Mouse (Mus musculus): Measurements from ENCODE around the gene Tmod2. TPM values are rescaled to one million over a fixed set of nuclear protein-coding genes. Genes with fewer than 3 reads are reported as not detected.

The Tmod2 gene
- polyA plus RNA-seq, 1 experiment from 2014 or later, result 0.54 TPM

DNA sequence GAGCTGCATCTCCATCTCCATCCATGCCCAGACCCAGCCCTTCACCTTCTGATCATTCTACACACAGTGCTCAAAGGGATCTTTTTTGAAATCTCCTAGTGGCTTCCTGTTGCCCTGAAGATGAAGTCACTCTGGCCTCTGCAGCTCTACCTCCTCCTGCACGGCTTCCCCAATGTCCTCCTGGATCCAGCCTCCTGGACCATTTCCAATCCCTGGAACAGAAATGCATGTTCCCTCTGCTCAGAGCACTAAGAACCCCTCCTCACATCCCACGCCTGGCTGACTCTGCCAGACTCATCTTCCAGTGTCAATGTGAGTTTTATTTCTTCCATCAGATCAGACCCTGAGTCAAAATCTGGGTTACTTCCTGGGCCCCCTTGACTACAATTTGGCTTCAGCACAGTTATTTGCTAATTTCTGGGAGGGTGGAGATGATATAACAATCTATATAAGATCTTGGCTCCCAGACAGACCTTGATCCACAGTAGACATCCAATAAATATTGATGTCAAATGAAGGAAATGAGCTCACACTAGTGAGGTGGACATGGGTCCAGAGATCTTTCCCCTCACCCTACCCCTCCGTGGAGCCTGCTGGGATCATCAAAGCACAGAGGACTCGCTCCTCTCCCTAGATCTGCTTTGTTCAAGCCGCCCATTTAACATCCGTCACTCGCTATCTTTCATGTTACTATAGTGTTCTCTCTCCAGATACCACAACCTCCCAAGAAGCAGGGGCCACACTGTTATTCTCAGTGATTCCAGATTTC is 10.8 kb downstream of the Tmod2 start:
- no peak overlapping the region for H3K4me2 ChIP-seq
- WGBS (ENCODE audit: insufficient replicate concordance), result 52% methylated on average over 7 of the region's 7 CpGs
- no peak overlapping the region for H3K9ac ChIP-seq
- H3K36me3 ChIP-seq (replicated peaks), result no peaks in the 10 kb centered on the region
- H3K27me3 ChIP-seq, result 0 out of 2 replicates have a peak, but pooled peaks cover 3% of the 10 kb centered on the region
- no peak overlapping the region for H3K4me3 ChIP-seq (replicated peaks)
- H3K27ac ChIP-seq (replicated peaks), result no peak overlapping the region
- no peak for ATAC-seq (ENCODE audit: insufficient read depth)
- no peaks in the 10 kb centered on the region for H3K4me1 ChIP-seq (replicated peaks)
- no peaks in the 10 kb centered on the region for H3K9me3 ChIP-seq (replicated peaks)

DNA sequence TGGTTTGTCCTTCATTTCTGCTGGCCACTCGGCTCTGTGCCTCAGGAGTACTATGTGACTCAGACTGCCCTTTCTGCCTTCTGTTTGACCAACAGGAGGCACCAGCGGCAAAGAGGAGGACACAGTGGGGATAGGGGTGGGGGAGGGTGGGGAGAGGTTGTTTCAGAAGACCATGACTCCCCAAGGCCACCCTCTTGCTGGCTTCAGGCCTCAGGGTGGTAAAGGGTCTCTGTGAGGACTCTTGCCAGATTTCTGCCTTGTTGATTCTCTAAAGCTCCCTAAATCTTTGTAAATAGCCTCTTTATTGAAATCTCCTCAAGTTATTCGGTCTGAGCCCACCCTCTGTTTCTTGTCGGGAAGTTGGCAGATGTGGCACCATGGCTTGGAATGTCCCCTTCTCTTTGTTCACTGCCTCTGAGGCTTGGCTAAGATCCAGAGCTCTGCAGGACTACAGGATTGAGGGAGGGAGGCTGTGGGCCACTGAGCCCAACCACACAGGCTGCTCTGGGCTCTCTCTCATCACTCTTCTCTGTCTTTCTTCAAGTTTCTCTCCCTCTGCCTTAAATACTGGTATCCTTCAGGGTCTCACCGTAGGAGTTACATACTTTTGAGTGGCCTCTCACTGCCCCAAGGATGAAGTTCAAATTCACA is 11.8 kb downstream of the Tmod2 start:
- H3K36me3 ChIP-seq (replicated peaks), result no peaks in the 10 kb centered on the region
- no peak overlapping the region for H3K27ac ChIP-seq (replicated peaks)
- no peak overlapping the region for H3K4me2 ChIP-seq
- no peaks in the 10 kb centered on the region for H3K4me1 ChIP-seq (replicated peaks)
- no peak for ATAC-seq (ENCODE audit: insufficient read depth)
- 53% methylated on average over 5 of the region's 5 CpGs for WGBS (ENCODE audit: insufficient replicate concordance)
- H3K9me3 ChIP-seq (replicated peaks), result no peaks in the 10 kb centered on the region
- H3K9ac ChIP-seq, result no peak overlapping the region
- H3K4me3 ChIP-seq (replicated peaks), result no peak overlapping the region
- 0 out of 2 replicates have a peak, but pooled peaks cover 3% of the 10 kb centered on the region for H3K27me3 ChIP-seq

DNA sequence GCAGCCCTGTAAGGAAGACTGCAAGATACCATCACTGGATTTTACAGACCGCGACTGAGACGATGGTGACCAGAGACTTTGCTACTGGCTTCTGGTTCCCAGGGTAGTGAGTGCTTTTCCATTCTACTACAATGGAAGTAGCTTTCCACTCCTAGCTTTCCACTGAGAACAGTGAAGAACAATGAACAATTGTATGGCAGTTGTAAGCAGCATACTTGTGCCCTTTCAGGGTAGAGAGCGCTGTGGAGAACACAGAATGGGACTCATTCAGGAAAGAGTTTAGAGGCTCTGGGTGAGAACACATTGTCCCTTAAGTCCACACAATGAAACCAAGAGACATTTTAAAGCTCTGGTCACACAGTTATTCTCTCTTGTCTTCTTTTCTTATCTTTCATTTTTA is 13.5 kb downstream of the Tmod2 start:
- Histone ChIP-seq H3K27me3 (0 out of 2 replicates have a peak, but pooled peaks cover 3% of the 10 kb centered on the region), H3K27ac (replicated peaks) (no peak overlapping the region), H3K36me3 (replicated peaks) (no peaks in the 10 kb centered on the region), H3K4me2 (no peak overlapping the region), H3K4me3 (replicated peaks) (no peak overlapping the region), H3K9me3 (replicated peaks) (no peaks in the 10 kb centered on the region), H3K4me1 (replicated peaks) (no peaks in the 10 kb centered on the region), H3K9ac (no peak overlapping the region)
- ATAC-seq (ENCODE audit: insufficient read depth), result no peak
- 59% methylated on average over 4 of the region's 4 CpGs for WGBS (ENCODE audit: insufficient replicate concordance)

DNA sequence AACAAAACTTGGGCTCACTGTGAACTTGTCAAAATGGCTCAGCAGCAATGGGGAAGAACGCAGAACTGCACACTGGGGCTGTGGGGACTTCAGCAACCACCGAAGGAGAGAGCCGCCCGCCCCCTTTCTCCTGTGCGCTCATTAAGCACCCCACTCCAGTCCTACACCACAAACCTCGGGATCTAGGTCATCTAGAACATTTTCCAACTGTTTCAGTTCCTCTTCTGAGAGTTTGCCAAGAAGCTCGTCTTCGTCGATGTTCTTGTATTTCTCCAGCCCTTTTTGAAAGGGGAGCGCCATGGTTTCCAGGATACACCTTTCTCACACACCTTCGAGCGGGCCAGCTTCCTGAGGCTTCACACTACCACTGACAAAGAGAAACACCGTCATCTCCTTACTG is 14.1 kb downstream of the Tmod2 start:
- H3K27me3 ChIP-seq, result 0 out of 2 replicates have a peak, but pooled peaks cover 3% of the 10 kb centered on the region
- 56% methylated on average over 13 of the region's 13 CpGs for WGBS (ENCODE audit: insufficient replicate concordance)
- no peaks in the 10 kb centered on the region for H3K36me3 ChIP-seq (replicated peaks)

DNA sequence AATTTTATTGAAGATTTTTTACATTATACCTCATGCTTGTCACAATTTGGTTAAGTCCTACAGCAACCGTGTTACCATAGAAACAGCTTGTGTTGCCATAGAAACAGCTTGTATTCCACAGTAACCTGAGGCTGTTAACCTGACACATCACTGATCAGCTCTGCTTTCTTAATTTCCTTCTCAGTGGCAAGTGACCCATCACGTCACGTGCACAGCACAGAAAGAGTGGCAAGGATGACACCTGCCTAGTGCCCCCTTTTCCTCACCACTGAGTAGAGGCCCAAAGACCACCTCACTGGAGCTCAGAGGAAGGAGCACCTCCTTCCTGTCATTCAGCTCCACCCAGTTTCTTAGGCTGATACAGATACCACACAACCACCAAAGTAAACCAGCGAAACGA is 17.6 kb downstream of the Tmod2 start:
- Histone ChIP-seq H3K27me3 (no peaks in the 10 kb centered on the region), H3K9me3 (replicated peaks) (no peaks in the 10 kb centered on the region), H3K36me3 (replicated peaks) (no peaks in the 10 kb centered on the region), H3K4me1 (replicated peaks) (no peaks in the 10 kb centered on the region), H3K4me3 (replicated peaks) (no peak overlapping the region), H3K9ac (no peak overlapping the region), H3K27ac (replicated peaks) (no peak overlapping the region), H3K4me2 (no peak overlapping the region)
- no peak for ATAC-seq (ENCODE audit: insufficient read depth)
- WGBS (ENCODE audit: insufficient replicate concordance), result 70% methylated on average over 5 of the region's 5 CpGs

More for the DNA sequence above, 14.1 kb downstream of the Tmod2 start:
- Histone ChIP-seq H3K9me3 (replicated peaks) (no peaks in the 10 kb centered on the region), H3K4me1 (replicated peaks) (no peaks in the 10 kb centered on the region), H3K4me2 (no peak overlapping the region), H3K4me3 (replicated peaks) (no peak overlapping the region), H3K27ac (replicated peaks) (no peak overlapping the region), H3K9ac (no peak overlapping the region)
- no peak for ATAC-seq (ENCODE audit: insufficient read depth)

DNA sequence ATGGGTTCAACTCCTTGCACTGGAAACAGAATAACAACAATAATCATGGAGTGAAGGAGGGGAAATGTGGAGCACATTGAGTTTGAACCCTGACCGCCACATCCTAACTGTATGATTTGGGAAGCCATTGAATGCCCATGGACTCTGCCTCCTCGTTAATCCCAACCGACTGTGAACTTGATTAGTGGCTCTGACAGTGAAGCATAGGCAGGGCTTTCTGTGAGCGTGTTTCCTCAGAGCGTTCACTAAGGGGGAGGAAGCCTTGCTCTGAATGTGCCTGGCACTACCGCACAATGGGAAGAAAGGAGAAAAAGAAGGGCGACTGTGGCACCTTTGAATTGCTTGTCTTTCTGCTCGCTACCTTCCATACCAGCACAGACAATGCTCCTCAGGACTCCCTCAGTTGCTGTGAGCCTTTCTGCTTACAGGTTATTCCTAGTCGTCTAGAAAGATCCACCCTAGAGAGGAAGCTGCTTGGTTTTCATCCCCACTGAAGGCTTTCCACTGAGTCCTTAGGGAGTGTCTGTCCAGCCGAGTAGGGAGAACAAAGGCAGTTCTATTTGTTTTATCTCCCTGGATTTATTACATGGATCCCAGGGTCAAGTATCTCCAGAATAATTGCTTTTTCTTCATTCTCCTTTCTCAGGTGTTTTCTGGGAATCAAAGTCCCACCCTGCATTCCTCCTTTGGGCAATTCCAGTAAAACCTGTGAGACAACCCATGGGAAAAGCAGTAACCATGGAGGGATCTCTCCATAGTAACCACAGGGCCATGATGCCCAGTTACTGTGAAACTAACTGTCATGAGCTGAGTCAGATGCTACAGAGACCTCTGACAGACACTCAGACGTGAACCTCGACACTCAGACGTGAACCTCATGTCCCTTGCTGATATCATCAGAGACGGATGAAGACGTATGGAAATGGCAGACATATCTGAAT is 21.0 kb downstream of the Tmod2 start:
- Histone ChIP-seq H3K27ac (replicated peaks) (no peak overlapping the region), H3K4me3 (replicated peaks) (no peak overlapping the region), H3K36me3 (replicated peaks) (no peaks in the 10 kb centered on the region), H3K4me2 (no peak overlapping the region), H3K9me3 (replicated peaks) (no peaks in the 10 kb centered on the region), H3K9ac (no peak overlapping the region), H3K4me1 (replicated peaks) (no peaks in the 10 kb centered on the region), H3K27me3 (no peaks in the 10 kb centered on the region)
- no peak for ATAC-seq (ENCODE audit: insufficient read depth)
- 65% methylated on average over 15 of the region's 15 CpGs for WGBS (ENCODE audit: insufficient replicate concordance)

DNA sequence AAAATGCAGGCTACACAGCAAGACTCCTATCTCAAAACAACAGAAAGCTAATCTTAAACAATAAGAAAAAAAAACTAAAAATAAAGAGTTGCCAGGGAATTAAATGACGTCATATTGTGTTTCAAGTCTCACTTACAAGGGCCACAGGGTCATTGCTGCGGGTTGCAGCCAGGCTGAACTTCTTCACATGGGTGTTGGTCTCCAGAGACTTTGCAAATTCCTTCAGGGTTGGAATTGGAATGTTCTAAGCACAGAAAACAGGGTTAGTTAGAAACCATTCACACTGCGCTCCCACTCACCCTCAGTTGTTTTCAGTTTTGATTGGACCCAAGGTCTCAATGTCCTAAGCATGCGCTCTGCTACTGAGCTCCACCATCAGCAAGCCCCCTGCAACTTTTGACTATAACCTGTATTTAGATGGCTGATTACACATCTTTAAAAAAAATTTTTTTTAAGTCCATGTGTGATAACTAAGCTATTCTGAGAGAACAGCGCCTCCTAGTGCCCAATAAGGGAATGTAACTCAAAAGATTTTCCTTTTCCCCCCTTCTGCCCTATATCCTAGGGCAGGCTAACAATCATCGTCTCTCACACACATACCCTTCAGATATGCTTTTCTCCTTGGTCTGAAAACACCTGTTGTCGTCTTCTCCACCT is 29.3 kb downstream of the Tmod2 start:
- no peak overlapping the region for H3K4me3 ChIP-seq (replicated peaks)
- WGBS (ENCODE audit: insufficient replicate concordance), result 42% methylated on average over 7 of the region's 7 CpGs
- no peak for ATAC-seq (ENCODE audit: insufficient read depth)
- no peaks in the 10 kb centered on the region for H3K9me3 ChIP-seq (replicated peaks)
- H3K27ac ChIP-seq (replicated peaks), result no peak overlapping the region
- no peaks in the 10 kb centered on the region for H3K27me3 ChIP-seq
- no peaks in the 10 kb centered on the region for H3K4me1 ChIP-seq (replicated peaks)
- H3K36me3 ChIP-seq (replicated peaks), result no peaks in the 10 kb centered on the region
- H3K9ac ChIP-seq, result no peak overlapping the region
- no peak overlapping the region for H3K4me2 ChIP-seq

DNA sequence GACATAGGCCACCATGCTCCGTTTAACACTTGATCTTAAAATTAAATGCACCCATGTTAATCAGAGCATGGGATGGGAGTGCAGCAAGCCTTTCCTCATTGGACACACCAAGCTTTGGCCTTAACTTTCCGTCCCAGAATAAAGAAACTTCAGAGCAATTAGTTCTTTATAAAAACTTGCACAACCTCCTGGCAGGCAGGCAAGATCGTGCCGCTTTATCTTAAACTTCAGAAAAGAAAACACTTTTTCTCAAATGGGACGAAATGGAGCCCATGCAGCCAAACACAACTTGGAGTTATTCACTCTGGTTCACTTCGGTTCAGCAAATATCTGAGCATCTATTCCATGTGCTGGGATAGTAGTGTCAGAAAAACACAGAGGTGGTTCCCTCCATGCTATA is 31.8 kb downstream of the Tmod2 start:
- Histone ChIP-seq H3K4me1 (replicated peaks) (no peaks in the 10 kb centered on the region), H3K27ac (replicated peaks) (no peak overlapping the region), H3K9ac (no peak overlapping the region), H3K36me3 (replicated peaks) (no peaks in the 10 kb centered on the region), H3K4me2 (no peak overlapping the region), H3K9me3 (replicated peaks) (no peaks in the 10 kb centered on the region), H3K4me3 (replicated peaks) (no peak overlapping the region), H3K27me3 (no peaks in the 10 kb centered on the region)
- 75% methylated on average over 6 of the region's 6 CpGs for WGBS (ENCODE audit: insufficient replicate concordance)
- ATAC-seq (ENCODE audit: insufficient read depth), result no peak

DNA sequence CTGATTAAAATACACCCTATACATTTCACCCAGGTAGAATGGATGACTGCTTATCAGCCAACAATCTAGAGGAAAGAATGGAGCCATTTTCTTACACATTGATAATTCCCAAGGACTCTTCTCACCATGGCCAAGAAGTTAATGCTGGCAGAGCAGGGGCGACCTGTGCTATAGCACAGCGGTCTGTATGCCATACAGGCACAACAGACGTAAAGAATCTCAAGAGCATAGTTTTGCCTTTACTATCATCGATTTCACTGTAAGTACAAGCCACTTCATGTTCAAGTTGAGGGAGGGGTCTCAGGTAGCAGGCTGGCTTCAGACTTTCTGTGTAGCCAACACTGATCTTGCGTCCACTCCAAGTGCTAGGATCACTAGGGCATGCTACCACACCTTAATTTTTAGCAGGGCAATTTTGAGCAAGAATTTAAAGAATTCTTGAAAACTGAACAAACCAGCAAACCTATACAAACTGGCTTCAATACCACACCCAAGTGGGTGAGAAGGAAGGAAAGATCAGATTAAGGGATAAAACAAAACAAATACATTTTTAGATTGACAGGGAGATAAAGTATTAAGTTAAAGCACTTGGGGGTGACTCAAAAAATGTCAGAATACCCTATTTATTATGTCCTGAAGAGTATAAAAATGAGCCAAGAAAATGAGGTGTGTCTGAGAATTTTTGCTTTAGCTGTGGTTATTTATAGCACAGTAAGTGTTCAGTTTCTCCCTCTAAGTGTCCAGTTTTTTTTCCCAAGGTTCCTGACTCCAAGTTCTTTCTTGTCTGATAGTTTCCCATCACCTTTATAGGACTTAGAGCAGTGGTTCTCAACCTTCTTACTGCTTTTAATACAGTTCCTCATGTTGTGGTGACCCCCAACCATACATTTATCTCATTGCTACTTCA is 39.8 kb downstream of the Tmod2 start:
- Histone ChIP-seq H3K27ac (replicated peaks) (no peak overlapping the region), H3K4me2 (no peak overlapping the region), H3K9me3 (replicated peaks) (no peaks in the 10 kb centered on the region), H3K9ac (no peak overlapping the region), H3K36me3 (replicated peaks) (no peaks in the 10 kb centered on the region), H3K4me1 (replicated peaks) (no peaks in the 10 kb centered on the region), H3K27me3 (peaks cover 6% of the 10 kb centered on the region; the same call in 1 of the 2 replicates), H3K4me3 (replicated peaks) (no peak overlapping the region)
- ATAC-seq (ENCODE audit: insufficient read depth), result no peak
- 75% methylated on average over 5 of the region's 5 CpGs for WGBS (ENCODE audit: insufficient replicate concordance)

DNA sequence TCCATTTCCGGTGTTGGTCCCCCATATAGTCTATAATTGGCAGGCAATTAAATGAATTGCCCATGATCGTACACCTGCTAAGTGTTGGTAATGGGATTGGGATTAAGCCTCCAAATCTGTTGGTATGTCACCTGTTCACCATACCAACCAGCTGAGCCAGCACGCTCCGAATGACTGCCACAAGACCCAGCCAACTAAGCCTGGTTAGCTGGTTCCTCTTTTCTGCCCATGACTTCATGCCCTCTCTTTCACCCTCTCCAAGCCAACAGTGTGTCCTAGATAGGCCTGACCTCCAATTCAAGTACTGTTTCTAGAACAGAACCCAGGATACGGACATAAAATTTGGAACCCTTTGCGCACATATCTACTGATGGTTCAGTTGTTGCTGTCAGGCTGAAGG is 42.7 kb downstream of the Tmod2 start:
- H3K27ac ChIP-seq (replicated peaks), result no peak overlapping the region
- no peak overlapping the region for H3K9ac ChIP-seq
- peaks cover 9% of the 10 kb centered on the region for H3K4me1 ChIP-seq (replicated peaks)
- WGBS (ENCODE audit: insufficient replicate concordance), result 71% methylated on average over 6 of the region's 6 CpGs
- peaks cover 6% of the 10 kb centered on the region; the same call in 1 of the 2 replicates for H3K27me3 ChIP-seq
- no peaks in the 10 kb centered on the region for H3K36me3 ChIP-seq (replicated peaks)
- no peak overlapping the region for H3K4me2 ChIP-seq
- H3K9me3 ChIP-seq (replicated peaks), result no peaks in the 10 kb centered on the region
- ATAC-seq (ENCODE audit: insufficient read depth), result no peak
- no peak overlapping the region for H3K4me3 ChIP-seq (replicated peaks)

Data from liver, embryonic 15.5 days (tissue).